Mouse (Mus musculus) heart, adult 2 months (tissue): ENCODE measurements at regions not wholly inside any gene's neighbourhood (a gene's known extent, or its start where the extent isn't known, plus 50 kb on each side); places are given as distances from the start of the nearest gene placed in this dataset.

Experiments
- DNase-seq, 2 experiments: peaks; one replicate each; pipeline ENCODE4 v3.0.0; 2021
- H3K27ac ChIP-seq: fragments of 200-600 bp; 2 replicates; pipeline ENCODE4 v1.8.1; 2022
- H3K27me3 ChIP-seq: fragments of 200-500 bp; 2 replicates; pipeline ENCODE4 v1.6.1; 2012; ENCODE audit warnings: mild to moderate bottlenecking, low read length, inconsistent platforms, mixed read lengths; ENCODE audit not compliant: control insufficient read depth, insufficient read depth
- H3K36me3 ChIP-seq: fragments of 200-500 bp; 2 replicates; pipeline ENCODE4 v1.6.1; 2012; ENCODE audit warnings: low read length, inconsistent platforms; ENCODE audit not compliant: control insufficient read depth, insufficient read depth
- H3K4me1 ChIP-seq: fragments of 200-500 bp; 2 replicates; pipeline ENCODE4 v1.6.1; 2011; ENCODE audit warnings: low read length; ENCODE audit not compliant: control insufficient read depth, insufficient read depth
- H3K4me3 ChIP-seq: fragments of 200-600 bp; 2 replicates; pipeline ENCODE4 v1.8.1; 2022
- H3K79me2 ChIP-seq: fragments of 200-500 bp; replicated peaks from 2 replicates; pipeline ENCODE4 v1.6.1; 2012; ENCODE audit warnings: mild to moderate bottlenecking, inconsistent platforms, low read length, moderate library complexity, mixed read lengths; ENCODE audit not compliant: control insufficient read depth, insufficient read depth
- H3K9ac ChIP-seq: fragments of 200-500 bp; 2 replicates; pipeline ENCODE4 v1.6.1; 2012; ENCODE audit warnings: low read depth, mild to moderate bottlenecking, control low read depth, inconsistent platforms, low read length, mixed read lengths
- CTCF ChIP-seq: fragments of 200-600 bp; IDR thresholded peaks from 2 replicates; pipeline ENCODE4 v1.8.1; 2022; ENCODE audit warnings: antibody characterized with exemption, mild to moderate bottlenecking, moderate library complexity
- EP300 ChIP-seq: fragments of 200-500 bp; IDR thresholded peaks from 2 replicates; pipeline ENCODE4 v1.6.1; 2011; ENCODE audit warnings: low read depth, low read length, control low read depth; ENCODE audit not compliant: insufficient read depth
- POLR2A ChIP-seq: fragments of 200-500 bp; IDR thresholded peaks from 2 replicates; pipeline ENCODE4 v1.6.1; 2011; ENCODE audit warnings: mild to moderate bottlenecking, low read depth, low read length, control low read depth; ENCODE audit not compliant: insufficient read depth
- WGBS: fragments of 180-500 bp; shearing (Covaris S2); methylation state at CpG from one replicate; pipeline ENCODE4 v1.1.7; 2018; 5-methylcytosine and 5-hydroxymethylcytosine counted together
- intact Hi-C: fragments of 180-260 bp; cut with DNase I; formaldehyde crosslinking; loops from one replicate; pipeline ENCODE4 v1.15.1; 2025

DNA sequence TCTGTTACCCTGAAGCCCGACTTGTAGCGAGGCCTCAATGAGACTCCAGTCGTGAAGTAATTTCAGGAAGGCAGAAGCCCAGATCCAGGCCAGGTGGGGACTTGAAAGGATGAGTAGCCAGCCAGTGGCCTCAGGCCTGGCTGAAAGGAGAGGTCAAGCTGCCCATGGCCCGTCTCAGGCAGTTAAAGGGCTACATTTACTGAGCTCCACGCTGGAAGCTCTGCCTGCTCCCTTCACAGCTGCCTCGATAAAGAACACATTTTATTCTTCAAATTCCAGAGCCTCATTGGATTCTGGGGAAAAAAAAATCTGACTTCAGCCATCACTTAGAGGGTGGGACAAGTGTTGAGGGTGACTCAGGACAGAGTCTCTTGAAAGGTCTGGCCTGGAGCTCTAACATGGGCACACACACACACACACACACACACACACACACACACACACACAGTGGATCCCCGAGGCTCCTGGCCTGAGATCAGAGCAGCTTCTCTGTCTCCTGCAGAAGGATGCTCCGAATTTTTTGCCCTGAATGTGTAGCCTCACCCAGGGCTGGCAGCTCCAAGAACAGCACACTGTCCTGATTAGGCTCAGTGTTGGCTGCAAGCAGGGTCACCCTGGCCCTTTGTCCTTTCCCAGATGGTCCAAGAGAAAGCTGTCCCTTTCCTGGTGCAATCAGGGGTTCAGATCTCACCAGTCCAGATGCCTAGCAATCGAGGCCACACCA is 53.0 kb downstream of the Gadd45g start:
- TF ChIP-seq CTCF (no peak), EP300 (no peak), POLR2A (no peak)
- DNase-seq: peak in 1 of 2 experiments; percentile 26
- H3K27me3 ChIP-seq: no peaks in the 10 kb centered on the region
- no peak overlapping the region for H3K27ac ChIP-seq
- intact Hi-C loops: no loop called here
- WGBS: 59% methylated on average over 9 of the region's 9 CpGs
- no peaks in the 10 kb centered on the region for H3K36me3 ChIP-seq
- no peak overlapping the region for H3K9ac ChIP-seq
- peaks cover 15% of the 10 kb centered on the region for H3K4me1 ChIP-seq
- H3K79me2 ChIP-seq: no peaks in the 10 kb centered on the region
- no peak overlapping the region for H3K4me3 ChIP-seq

DNA sequence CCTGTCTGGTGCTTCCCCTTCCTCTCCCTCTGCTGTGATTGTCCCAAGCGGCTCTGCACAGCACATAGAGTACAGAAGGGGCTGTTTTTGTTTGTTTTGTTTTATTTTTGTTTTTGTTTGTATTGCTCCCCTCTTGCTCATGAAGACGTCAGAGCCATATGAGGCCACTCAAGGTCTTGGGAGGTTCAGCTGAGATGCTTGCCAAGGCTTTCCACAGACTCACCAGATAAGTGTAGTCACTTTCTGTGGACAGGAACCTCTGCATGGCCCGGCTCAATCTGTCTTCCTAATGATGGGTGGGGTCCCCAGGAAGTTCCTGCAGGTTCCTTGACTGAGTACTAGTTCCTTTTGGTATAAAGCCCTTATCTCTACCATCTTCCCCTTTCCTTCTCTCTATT is 53.6 kb downstream of the Gadd45g start:
- Histone ChIP-seq H3K79me2 (no peaks in the 10 kb centered on the region), H3K4me1 (peaks cover 15% of the 10 kb centered on the region), H3K36me3 (no peaks in the 10 kb centered on the region), H3K4me3 (no peak overlapping the region), H3K27me3 (no peaks in the 10 kb centered on the region), H3K9ac (no peak overlapping the region), H3K27ac (no peak overlapping the region)
- TF ChIP-seq POLR2A: no peak
- intact Hi-C loops: no loop called here
- DNase-seq: peak in 1 of 2 experiments; percentile 26
- WGBS: 34% methylated on average over 3 of the region's 3 CpGs

DNA sequence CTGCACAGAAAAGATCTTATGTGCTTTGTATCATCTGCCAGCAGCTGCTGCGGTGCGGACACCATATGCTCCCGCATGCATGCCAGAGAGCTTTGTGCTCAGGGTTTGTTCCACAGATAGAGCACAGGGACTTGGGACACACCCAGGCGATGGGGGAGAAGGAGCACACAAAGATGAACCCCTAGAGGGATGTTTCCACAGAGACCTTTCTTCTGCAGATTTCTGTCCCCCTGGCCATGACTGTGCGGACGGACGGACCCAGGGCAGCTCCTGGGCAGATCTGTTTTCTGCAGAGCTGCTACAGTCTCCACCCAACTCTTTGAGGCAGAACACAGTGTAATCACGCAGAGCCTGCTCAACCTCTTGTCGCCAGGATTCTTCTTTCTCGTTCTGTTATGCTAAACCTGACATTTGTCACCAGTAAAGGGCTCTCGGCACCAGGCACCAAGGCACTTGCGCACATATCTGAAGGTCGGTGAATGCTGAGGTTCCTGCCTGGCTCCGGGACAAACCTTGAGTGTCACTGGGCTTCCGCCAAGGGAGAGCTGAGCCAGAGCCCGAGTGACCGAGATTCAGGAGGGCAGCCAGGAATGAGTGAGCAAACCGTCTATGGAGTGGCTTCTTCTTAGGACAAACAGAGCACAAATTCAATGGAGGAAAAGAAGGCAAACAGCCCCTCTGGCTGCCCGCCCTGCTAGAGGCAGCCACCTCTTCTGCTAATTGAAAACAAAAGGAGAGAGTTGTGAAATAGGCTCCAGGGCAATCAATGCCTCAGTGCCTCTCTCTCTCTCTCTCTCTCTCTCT is 56.2 kb downstream of the Gadd45g start:
- intact Hi-C loops: loop anchor here (1.0 to 2.0 kb wide), 2 partner anchors 22 to 54 kb away; no protein-coding TSS in a partner anchor

DNA sequence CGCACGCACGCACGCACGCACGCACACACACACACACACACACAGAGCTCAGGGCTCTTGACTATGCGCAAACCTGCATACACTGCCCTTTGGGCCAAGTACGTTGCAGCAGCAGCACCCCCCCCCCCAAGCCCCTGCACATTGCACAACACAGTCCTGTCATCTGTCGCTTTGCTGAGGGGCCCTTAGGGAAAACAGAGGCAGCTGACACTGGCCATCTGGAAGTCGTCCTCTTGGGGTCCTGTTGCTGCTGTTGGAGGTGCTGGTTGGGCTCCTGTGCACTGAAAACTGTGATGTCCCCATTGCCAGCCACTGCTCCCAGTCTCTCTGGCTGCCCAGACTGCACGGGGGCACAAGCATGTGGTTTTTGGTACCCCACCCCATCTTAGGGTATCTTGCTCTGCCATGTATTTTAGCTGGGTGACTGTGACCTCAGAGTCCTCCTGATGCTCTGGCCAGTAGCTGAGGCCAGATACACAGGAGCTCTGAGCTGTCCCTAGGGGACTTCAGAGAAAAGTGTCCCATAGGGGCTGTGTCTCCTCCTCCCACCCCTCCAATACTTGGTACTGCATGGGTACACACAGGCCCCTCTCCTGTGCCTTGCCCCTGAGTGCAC is 57.0 kb downstream of the Gadd45g start:
- no peaks in the 10 kb centered on the region for H3K36me3 ChIP-seq
- peaks cover 15% of the 10 kb centered on the region for H3K4me1 ChIP-seq
- H3K4me3 ChIP-seq: no peak overlapping the region
- 30% methylated on average over 11 of the region's 11 CpGs for WGBS
- no peak overlapping the region for H3K27ac ChIP-seq
- H3K27me3 ChIP-seq: no peaks in the 10 kb centered on the region
- no peak overlapping the region for H3K9ac ChIP-seq
- H3K79me2 ChIP-seq: no peaks in the 10 kb centered on the region
- peak; percentile 50 to 52 for DNase-seq
- intact Hi-C loops: loop anchor here (2.0 kb wide), 1 partner anchor 23 kb away; no protein-coding TSS in a partner anchor
- TF ChIP-seq CTCF (no peak), POLR2A (no peak), EP300 (no peak)

More for the DNA sequence above, 56.2 kb downstream of the Gadd45g start:
- no peaks in the 10 kb centered on the region for H3K27me3 ChIP-seq
- H3K79me2 ChIP-seq: no peaks in the 10 kb centered on the region
- peak overlapping the region; percentile 68 for H3K27ac ChIP-seq
- peaks cover 15% of the 10 kb centered on the region for H3K4me1 ChIP-seq
- H3K9ac ChIP-seq: peak overlapping the region; percentile 15; the same call in 1 of the 2 replicates
- H3K36me3 ChIP-seq: no peaks in the 10 kb centered on the region
- DNase-seq: peak; percentile 90 to 91
- peak overlapping the region; percentile 17; the same call in 1 of the 2 replicates for H3K4me3 ChIP-seq
- TF ChIP-seq EP300: peak; percentile 83
- peak; percentile 38; the same call in 1 of the 2 replicates for TF ChIP-seq POLR2A
- TF ChIP-seq CTCF: no peak
- WGBS: 18% methylated on average over 19 of the region's 19 CpGs

DNA sequence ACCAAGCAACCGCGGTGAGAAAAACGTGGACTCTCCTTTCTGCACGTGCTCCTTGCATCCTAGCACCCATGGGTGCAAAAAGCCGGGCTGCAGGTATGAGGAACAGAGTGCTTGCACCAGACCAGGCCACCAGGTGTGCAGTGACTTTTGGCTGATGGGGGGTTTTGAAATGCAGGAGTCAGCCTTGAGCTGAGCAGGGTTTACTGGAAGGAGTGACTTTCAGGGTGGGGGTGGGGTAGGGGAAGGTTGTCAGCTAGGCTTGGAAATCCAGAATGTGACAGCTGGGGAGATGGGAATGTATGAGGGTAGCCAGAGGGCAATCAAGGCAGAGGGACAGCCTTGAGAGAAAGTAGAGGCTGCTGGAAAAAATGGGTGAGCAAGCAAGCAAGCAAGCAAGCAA is 58.8 kb downstream of the Gadd45g start:
- Histone ChIP-seq H3K9ac (no peak overlapping the region), H3K27me3 (no peaks in the 10 kb centered on the region), H3K36me3 (no peaks in the 10 kb centered on the region), H3K4me3 (no peak overlapping the region), H3K27ac (no peak overlapping the region), H3K79me2 (no peaks in the 10 kb centered on the region), H3K4me1 (peaks cover 10% of the 10 kb centered on the region)
- intact Hi-C loops: no loop called here
- WGBS: 96% methylated on average over 5 of the region's 5 CpGs
- no peak for DNase-seq
- TF ChIP-seq EP300 (no peak), CTCF (no peak), POLR2A (no peak)

DNA sequence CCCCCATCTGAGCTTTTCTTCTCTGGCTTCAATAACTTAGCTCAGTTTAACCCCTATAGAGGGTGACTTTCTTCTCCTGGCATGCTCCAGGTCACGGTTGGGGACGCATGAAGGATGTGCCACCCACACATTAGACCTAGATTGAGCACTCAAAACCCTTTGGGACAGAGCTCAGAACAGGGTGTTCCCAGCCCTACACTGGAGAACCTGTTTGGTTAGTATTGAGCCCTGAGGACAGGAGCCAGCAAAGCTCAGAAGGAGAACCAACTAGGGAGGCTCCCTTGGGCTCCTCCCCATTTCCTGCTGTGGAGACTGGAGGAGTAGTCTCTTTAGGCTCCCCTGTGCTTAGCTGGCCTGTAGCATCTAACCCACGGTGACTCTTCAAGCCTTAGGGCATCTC is 59.6 kb downstream of the Gadd45g start:
- Histone ChIP-seq H3K9ac (no peak overlapping the region), H3K4me3 (no peak overlapping the region), H3K27ac (no peak overlapping the region), H3K36me3 (no peaks in the 10 kb centered on the region), H3K79me2 (no peaks in the 10 kb centered on the region), H3K4me1 (peaks cover 10% of the 10 kb centered on the region), H3K27me3 (no peaks in the 10 kb centered on the region)
- no peak for TF ChIP-seq CTCF
- no peak for TF ChIP-seq EP300
- no peak for TF ChIP-seq POLR2A
- DNase-seq: no peak
- intact Hi-C loops: no loop called here
- 74% methylated on average over 3 of the region's 3 CpGs for WGBS
